Mouse (Mus musculus): ENCODE results near the gene Pank2. TPM values are rescaled to one million over a fixed set of nuclear protein-coding genes. Genes with fewer than 3 reads are reported as not detected.

Gene Pank2
- total RNA-seq, 2 experiments from 2014 or later, result 37.8 to 69.2 TPM

DNA sequence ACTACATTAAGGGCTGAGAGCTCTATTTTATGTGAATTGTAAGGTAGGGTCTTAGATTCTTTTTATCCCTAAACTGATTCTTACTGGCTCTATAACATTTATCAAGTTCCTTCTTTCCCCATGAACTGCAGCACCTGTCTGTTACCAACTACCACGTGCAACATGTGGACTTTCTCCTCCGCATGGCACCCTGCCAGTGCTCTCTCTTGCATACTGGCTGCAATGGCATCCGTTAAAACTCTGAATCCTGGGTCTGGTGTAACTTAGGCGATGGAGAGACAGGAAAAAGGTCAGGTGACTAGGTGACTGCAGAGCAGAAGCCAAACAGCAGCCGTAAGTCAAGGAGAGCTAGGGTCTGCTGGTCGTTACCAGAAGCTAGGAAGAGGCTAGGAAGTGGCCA is 47.0 kb downstream of the Pank2 start:
- ATAC-seq (replicated peaks; ENCODE audit: low FRiP score, poor library complexity, severe bottlenecking), result no peak

DNA sequence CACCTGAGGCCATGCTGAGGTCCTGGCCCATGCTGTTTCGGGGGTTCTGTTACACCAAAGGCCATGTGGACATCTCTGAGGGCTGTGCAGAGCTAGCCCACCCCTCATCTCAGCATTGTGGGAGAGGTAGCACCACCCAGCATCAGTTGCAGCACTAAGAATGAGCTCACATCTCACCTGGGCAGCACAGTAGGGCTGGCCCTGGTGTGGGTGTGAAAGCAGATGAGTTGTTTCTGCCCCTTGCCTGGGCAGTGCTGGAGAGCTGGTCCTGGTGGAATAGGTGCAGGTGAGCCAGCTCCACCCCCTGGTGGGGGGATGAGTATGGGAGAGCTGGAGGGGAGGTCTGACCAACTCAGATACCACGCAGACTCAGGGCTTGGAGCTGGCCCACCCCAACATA is 53.9 kb downstream of the Pank2 start:
- ATAC-seq (replicated peaks; ENCODE audit: low FRiP score, poor library complexity, severe bottlenecking), result no peak

DNA sequence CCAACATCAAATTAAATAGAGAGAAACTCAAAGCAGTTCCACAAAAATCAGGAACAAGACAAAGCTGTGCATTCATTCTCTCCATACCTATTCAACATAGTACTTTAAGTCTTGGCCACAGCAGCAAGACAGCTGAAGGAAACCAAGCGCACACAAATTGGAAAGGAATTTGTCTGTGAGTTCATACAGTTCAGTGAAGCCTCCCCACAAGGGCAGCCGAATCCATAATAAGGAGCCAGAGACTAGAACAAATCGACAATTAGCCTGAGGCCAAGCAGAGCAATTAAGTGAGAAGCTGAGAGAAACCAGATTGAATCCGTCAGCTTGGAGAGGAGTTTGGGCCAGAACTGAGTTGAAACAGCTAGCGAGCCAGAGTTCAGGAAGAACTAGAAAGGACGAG is 57.1 kb downstream of the Pank2 start:
- ATAC-seq (replicated peaks; ENCODE audit: low FRiP score, poor library complexity, severe bottlenecking), result no peak

DNA sequence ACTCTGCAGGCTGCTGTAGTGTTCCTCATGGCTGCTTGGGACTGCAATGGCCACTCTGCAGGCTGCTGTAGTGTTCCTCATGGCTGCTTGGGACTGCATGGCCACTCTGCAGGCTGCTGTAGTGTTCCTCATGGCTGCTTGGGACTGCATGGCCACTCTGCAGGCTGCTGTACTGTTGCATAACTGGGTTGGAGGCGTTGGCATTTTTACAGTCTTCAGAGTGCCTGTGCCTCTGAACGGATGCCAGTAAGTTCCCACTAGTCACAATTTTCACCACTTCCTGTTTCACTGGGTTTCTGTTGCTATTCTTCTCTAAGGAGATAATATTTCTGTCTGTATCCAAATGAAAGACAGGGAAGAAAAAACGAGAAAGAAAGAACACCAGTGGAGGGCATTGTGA is 58.9 kb downstream of the Pank2 start:
- 0 out of 2 replicates have a peak, but pooled peaks have one; percentile 25 for ATAC-seq (replicated peaks; ENCODE audit: low FRiP score, poor library complexity, severe bottlenecking)

DNA sequence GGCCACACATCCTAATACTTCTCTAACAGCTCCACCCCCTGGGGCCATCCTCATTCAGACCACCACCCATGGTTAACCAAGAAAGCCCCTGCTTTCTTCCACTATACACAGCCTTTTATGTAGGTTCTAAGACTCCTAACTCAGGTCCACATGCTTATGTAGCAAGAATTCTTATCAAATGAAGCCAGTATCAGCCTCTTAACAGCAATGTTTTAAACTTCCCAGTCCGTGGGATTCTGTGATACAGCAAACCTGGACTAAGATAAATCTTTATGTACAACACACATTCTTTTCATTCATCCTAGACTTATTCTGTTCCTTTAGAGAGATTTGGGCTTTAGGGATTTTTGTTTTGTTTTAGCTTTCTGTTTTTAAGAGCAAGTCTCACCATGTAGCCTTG is 61.4 kb downstream of the Pank2 start:
- ATAC-seq (replicated peaks; ENCODE audit: low FRiP score, poor library complexity, severe bottlenecking), result no peak

DNA sequence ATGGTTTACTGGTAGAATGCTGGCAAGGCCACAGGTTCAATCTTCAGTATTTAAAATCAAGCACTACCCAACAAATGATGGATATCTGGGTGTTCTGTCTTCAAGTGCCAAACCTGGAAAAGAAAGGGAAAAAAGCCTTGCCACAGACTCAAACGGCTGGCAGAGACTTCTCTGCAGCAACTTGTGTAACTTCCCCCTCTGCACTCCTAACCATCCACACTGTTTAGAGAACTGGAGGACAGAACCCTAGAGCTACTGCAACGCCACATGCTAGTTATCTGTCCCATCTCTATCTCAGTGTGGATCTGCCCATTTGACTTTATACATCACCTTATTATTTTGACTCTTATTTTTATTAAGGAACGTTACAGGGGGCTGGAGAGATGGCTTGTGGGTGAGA is 63.7 kb downstream of the Pank2 start:
- ATAC-seq (replicated peaks; ENCODE audit: low FRiP score, poor library complexity, severe bottlenecking), result no peak

DNA sequence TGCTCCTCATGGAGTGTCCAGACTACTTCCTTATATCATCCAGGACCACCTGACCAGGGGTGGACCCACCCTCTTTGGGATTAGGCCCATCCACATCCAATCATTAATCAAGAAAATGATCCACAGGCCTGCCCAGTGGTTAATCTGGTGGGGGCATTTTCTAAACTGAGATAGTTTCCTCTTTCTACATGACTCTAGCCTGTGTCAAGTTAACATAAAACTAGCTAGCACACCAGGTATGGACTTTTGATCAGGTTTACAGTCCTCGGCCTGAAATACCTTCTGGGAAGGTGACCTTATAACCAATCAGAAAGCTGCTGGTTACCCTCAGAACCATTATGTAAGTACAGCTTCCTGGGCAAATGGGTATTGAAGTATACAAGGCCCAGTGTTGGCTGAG is 66.7 kb downstream of the Pank2 start:
- ATAC-seq (replicated peaks; ENCODE audit: low FRiP score, poor library complexity, severe bottlenecking), result no peak

DNA sequence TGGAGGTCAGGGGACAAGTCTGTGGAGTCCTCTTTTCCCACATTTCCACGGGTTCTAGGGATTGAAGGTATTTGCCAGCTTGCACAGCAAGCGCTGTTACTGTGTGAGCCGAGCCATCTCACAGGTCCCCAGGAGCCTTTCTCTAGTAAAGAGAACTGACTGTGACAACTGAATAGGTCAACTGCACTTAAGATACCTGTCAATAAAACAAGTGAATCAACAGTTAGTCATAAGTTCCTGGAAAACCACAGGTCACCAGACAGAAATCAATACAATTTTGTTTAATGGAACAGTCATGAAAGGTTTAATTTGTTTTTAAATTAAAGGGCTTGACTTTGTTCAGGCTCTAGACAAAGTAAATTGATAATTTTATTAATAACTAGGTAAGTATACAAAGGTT is 68.3 kb downstream of the Pank2 start:
- ATAC-seq (replicated peaks; ENCODE audit: low FRiP score, poor library complexity, severe bottlenecking), result no peak

DNA sequence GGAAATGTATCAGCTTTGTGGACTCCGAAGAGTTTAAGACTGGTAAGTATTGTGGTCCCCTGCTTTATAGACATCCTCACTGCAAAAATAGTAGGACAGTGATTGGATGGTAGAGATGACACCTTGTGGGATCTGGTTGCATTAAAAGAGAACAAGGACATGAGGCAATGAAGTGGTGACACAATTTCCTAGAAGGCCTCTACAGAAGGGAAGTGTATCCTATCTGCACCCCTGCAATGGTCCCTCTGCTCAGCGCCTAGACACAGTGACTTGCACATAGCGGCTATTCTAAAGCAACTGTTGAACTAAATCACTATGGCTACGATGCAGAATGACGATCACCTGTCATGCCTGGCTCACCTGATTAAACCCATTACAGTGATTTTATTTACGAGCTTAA is 75.3 kb downstream of the Pank2 start:
- ATAC-seq (replicated peaks; ENCODE audit: low FRiP score, poor library complexity, severe bottlenecking), result no peak

DNA sequence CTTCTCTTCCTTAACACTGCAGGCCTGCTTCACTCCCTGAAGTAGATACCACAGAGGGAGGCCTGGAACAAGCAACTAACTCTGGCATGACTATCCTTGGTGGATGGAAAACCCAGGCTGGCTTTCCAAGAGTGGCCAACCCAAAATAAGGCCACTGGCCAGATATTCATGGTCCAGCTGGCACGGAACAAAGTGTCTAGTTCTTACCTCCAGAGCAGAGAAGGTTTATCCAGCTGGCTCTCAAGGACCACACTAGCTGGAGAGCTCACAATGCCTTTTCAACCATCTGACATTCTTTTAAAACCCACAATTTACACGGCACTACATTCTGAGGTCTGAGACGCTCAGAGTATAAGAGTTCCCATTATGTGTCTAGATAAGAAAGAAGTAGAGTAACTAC is 82.2 kb downstream of the Pank2 start:
- ATAC-seq (replicated peaks; ENCODE audit: low FRiP score, poor library complexity, severe bottlenecking), result no peak

DNA sequence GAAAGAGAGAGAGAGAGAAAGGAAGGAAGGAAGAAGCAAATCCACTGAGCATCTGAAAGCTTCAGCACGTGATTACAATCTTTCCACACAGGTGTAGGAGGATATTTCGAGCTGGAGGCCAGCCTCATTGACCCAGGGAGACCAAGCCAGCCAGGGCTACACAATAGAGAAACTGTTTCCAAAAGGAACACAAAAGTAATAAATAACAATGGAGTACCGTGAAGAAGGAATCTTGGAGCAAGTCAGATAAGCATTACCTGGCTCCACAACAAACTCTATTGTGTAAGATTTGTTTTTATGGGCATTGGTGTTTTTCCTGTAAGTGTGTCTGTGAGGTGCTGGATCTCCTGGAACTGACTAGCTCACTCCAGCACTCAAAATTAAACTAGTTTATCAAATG is 83.3 kb downstream of the Pank2 start:
- ATAC-seq (replicated peaks; ENCODE audit: low FRiP score, poor library complexity, severe bottlenecking), result no peak

Other genes starting within 250 kb of the Pank2 start
- gene Gfra4, start 219.4 kb upstream of the Pank2 start, total RNA-seq (2015; ENCODE audit: low replicate concordance), result 1.3 and 9.7 TPM in 2 replicates
- gene Gfra4, start 219.4 kb upstream of the Pank2 start, total RNA-seq (2017; ENCODE audit: low replicate concordance), result not detected in 2 replicates
- 15.5 and 36.4 TPM in 2 replicates for gene Adam33, start 198.7 kb upstream of the Pank2 start, total RNA-seq (2015; ENCODE audit: low replicate concordance)
- gene Adam33, start 198.7 kb upstream of the Pank2 start, total RNA-seq (2017; ENCODE audit: low replicate concordance), result 10.0 and 11.3 TPM in 2 replicates
- 6.8 and 8.8 TPM in 2 replicates for gene Siglec1, start 175.7 kb upstream of the Pank2 start, total RNA-seq (2015; ENCODE audit: low replicate concordance)
- 1.8 and 2.6 TPM in 2 replicates for gene Siglec1, start 175.7 kb upstream of the Pank2 start, total RNA-seq (2017; ENCODE audit: low replicate concordance)
- not detected in 2 replicates for gene Hspa12b, start 135.2 kb upstream of the Pank2 start, total RNA-seq (2015; ENCODE audit: low replicate concordance)
- not detected in 2 replicates for gene Hspa12b, start 135.2 kb upstream of the Pank2 start, total RNA-seq (2017; ENCODE audit: low replicate concordance)
- not detected in 2 replicates for gene Gm11037, start 129.0 kb upstream of the Pank2 start, total RNA-seq (2015; ENCODE audit: low replicate concordance)
- not detected in 2 replicates for gene Gm11037, start 129.0 kb upstream of the Pank2 start, total RNA-seq (2017; ENCODE audit: low replicate concordance)
- gene 1700037H04Rik, start 102.4 kb upstream of the Pank2 start, total RNA-seq (2015; ENCODE audit: low replicate concordance), result 124 and 160 TPM in 2 replicates
- gene 1700037H04Rik, start 102.4 kb upstream of the Pank2 start, total RNA-seq (2017; ENCODE audit: low replicate concordance), result 58.5 and 68.4 TPM in 2 replicates
- gene Cenpb, start 82.4 kb upstream of the Pank2 start, total RNA-seq (2015; ENCODE audit: low replicate concordance), result 8.3 and 8.8 TPM in 2 replicates
- gene Cenpb, start 82.4 kb upstream of the Pank2 start, total RNA-seq (2017; ENCODE audit: low replicate concordance), result 12.5 and 15.1 TPM in 2 replicates
- 345 and 367 TPM in 2 replicates for gene Cdc25b, start 75.5 kb upstream of the Pank2 start, total RNA-seq (2015; ENCODE audit: low replicate concordance)
- gene Cdc25b, start 75.5 kb upstream of the Pank2 start, total RNA-seq (2017; ENCODE audit: low replicate concordance), result 664 and 783 TPM in 2 replicates
- gene Spef1, start 75.2 kb upstream of the Pank2 start, total RNA-seq (2015; ENCODE audit: low replicate concordance), result 4.6 and 4.7 TPM in 2 replicates
- 4.1 and 6.4 TPM in 2 replicates for gene Spef1, start 75.2 kb upstream of the Pank2 start, total RNA-seq (2017; ENCODE audit: low replicate concordance)
- gene Ap5s1, start 55.4 kb upstream of the Pank2 start, total RNA-seq (2015; ENCODE audit: low replicate concordance), result 10.8 and 11.3 TPM in 2 replicates
- gene Ap5s1, start 55.4 kb upstream of the Pank2 start, total RNA-seq (2017; ENCODE audit: low replicate concordance), result 10.9 and 11.4 TPM in 2 replicates
- gene Mavs, start 28.4 kb upstream of the Pank2 start, total RNA-seq (2015; ENCODE audit: low replicate concordance), result 27.0 and 33.1 TPM in 2 replicates
- gene Mavs, start 28.4 kb upstream of the Pank2 start, total RNA-seq (2017; ENCODE audit: low replicate concordance), result 12.3 and 16.3 TPM in 2 replicates
- gene Rnf24, start 90.4 kb downstream of the Pank2 start, total RNA-seq (2015; ENCODE audit: low replicate concordance), result 1.1 and 2.9 TPM in 2 replicates
- gene Rnf24, start 90.4 kb downstream of the Pank2 start, total RNA-seq (2017; ENCODE audit: low replicate concordance), result 0.77 and 6.4 TPM in 2 replicates
- 207 and 218 TPM in 2 replicates for gene Smox, start 229.0 kb downstream of the Pank2 start, total RNA-seq (2015; ENCODE audit: low replicate concordance)
- gene Smox, start 229.0 kb downstream of the Pank2 start, total RNA-seq (2017; ENCODE audit: low replicate concordance), result 251 and 312 TPM in 2 replicates